Mouse (Mus musculus): ENCODE measurements around the gene Tmem175.

DNA sequence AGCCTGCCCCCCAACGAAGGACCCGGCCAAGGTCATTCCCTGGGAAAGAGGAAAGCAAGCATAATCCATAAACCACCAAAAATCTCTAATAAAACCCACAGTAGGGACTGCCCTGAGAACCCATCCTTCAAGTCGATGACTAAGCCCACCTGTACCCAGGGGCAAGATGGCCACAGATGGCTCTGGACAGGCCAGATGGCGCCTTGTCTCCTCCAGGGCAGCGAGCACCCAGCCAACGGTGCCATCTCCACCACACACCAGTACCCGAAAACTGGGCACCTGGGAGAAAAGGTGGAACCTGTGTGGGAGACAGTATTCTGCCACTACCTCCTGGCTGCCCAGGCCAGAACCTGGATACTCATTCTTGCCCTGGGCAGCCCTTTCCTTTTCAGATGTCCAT lies 20.8 kb downstream of the Tmem175 start:
- TF ChIP-seq CTCF (IDR thresholded peaks at IDR 0.05; ENCODE audit: low read depth, low read length) (no peak), POLR2A (IDR thresholded peaks at IDR 0.05; ENCODE audit: extremely low read depth, insufficient read depth, low read length) (no peak)

Measured in liver, adult 2 months (tissue).